In genomic region chr2:18587746-18588231, GRCm38 (mm10) we compare ENCODE assay signal across 8 mouse cellular contexts.
A peak's percentile ranks its signal among the peaks of the same experiment; 100 is the strongest.
DNase-seq lines count a peak whose midpoint lies in the region; ATAC-seq and TF ChIP-seq lines count a peak whose summit lies in the region.

No protein-coding gene starts in this region.

- H3K27me3 ChIP-seq in midbrain, embryonic 12.5 days, result peaks cover 3% of the 10 kb centered on the region; the same call in 1 of the 2 replicates

- peak; percentile 21 for DNase-seq in gastrocnemius, adult 2 months
- no peak for DNase-seq in gastrocnemius, adult 8-10 months (ENCODE audit: low spot score in 2 of 2)
- DNase-seq in NIH3T3 (ENCODE audit: low read depth), result peak; percentile 47
- DNase-seq in gonadal fat pad, adult 2 months (ENCODE audit: low read depth), result peak; percentile 16
- peak; percentile 37 for DNase-seq in kidney, postnatal 10 days
- DNase-seq in urinary bladder, adult 18-20 months (ENCODE audit: low spot score in 2 of 2), result no peak
- no peak for DNase-seq in right cerebral cortex, postnatal 25 days

- H3K9ac ChIP-seq in midbrain, embryonic 12.5 days (replicated peaks), result peak overlapping the region; percentile 32

- H3K4me2 ChIP-seq in midbrain, embryonic 12.5 days (replicated peaks), result peak overlapping the region; percentile 63

- H3K9me3 ChIP-seq in midbrain, embryonic 12.5 days, result no peaks in the 10 kb centered on the region

- intact Hi-C loops in gastrocnemius, adult 2 months (cut with DNase I), result loop anchor here (5.0 to 10.0 kb wide), 4 partner anchors 85 to 560 kb away; partner anchors contain the start of genes Commd3 and Dnajc1

- no peak for TF ChIP-seq CTCF in gastrocnemius, adult 2 months (IDR thresholded peaks at IDR 0.05)

- peak overlapping the region; percentile 76 for H3K4me3 ChIP-seq in gastrocnemius, adult 2 months
- peak overlapping the region; percentile 61 for H3K4me3 ChIP-seq in midbrain, embryonic 12.5 days

- under 1% methylated on average over 16 of the region's 16 CpGs for WGBS in midbrain, embryonic 12.5 days

- ATAC-seq in midbrain, embryonic 12.5 days (ENCODE audit: low FRiP score, low read depth), result peak; percentile 20; the same call in 1 of the 2 replicates

- H3K4me1 ChIP-seq in midbrain, embryonic 12.5 days, result peaks cover 3% of the 10 kb centered on the region; the same call in 1 of the 2 replicates

- peak overlapping the region; percentile 81 for H3K27ac ChIP-seq in gastrocnemius, adult 2 months
- 0 out of 2 replicates have a peak overlapping the region, but pooled peaks have one; percentile 4 for H3K27ac ChIP-seq in midbrain, embryonic 12.5 days (replicated peaks)

- no peaks in the 10 kb centered on the region for H3K36me3 ChIP-seq in midbrain, embryonic 12.5 days

Comparison
In these comparisons a context has a peak if more than half of its experiments do, and no peak if none do; other contexts are left out.
1. DNase-seq: peak in gastrocnemius, adult 2 months (single experiment), NIH3T3 (single experiment), gonadal fat pad, adult 2 months (single experiment) and kidney, postnatal 10 days (single experiment); none in gastrocnemius, adult 8-10 months (0 of 2), urinary bladder, adult 18-20 months (0 of 2) and right cerebral cortex, postnatal 25 days (single experiment).